Mouse (Mus musculus) heart, postnatal 0 days (tissue): ENCODE data around the gene Accs. TPM values are rescaled to one million over a fixed set of nuclear protein-coding genes. Genes with fewer than 3 reads are reported as not detected.

ENCODE experiments used
- ATAC-seq: fragments of 200-750 bp; cut with Nextera tagmentation; 2 replicates; pipeline ENCODE4 v1.8.0; 2017; ENCODE audit warnings: low read depth, moderate number of reproducible peaks, moderate library complexity; ENCODE audit not compliant: insufficient read depth
- DNase-seq: peaks from one replicate; pipeline ENCODE4 v3.0.0-alpha.2; 2016; ENCODE audit warnings: low spot score
- H3K27ac ChIP-seq: fragments of 300-500 bp; sonication (generic); 2 replicates; pipeline ENCODE4 v1.5.1; 2014; ENCODE audit warnings: low read depth, mild to moderate bottlenecking
- H3K27me3 ChIP-seq: fragments of 300-500 bp; sonication (generic); 2 replicates; pipeline ENCODE4 v1.6.1; 2014; ENCODE audit warnings: low read length, mixed read lengths; ENCODE audit not compliant: control insufficient read depth, insufficient read depth
- H3K36me3 ChIP-seq: fragments of 300-500 bp; sonication (generic); replicated peaks from 2 replicates; pipeline ENCODE4 v1.6.1; 2014; ENCODE audit warnings: low read length, mixed read lengths; ENCODE audit not compliant: control insufficient read depth, insufficient read depth
- H3K4me1 ChIP-seq: fragments of 300-500 bp; sonication (generic); 2 replicates; pipeline ENCODE4 v1.6.1; 2014; ENCODE audit warnings: antibody characterized with exemption; ENCODE audit not compliant: control insufficient read depth, insufficient read depth
- H3K4me2 ChIP-seq: fragments of 300-500 bp; sonication (generic); 2 replicates; pipeline ENCODE4 v1.6.1; 2014; ENCODE audit warnings: low read depth, mild to moderate bottlenecking, low read length, moderate library complexity
- H3K4me3 ChIP-seq: fragments of 300-500 bp; sonication (generic); 2 replicates; pipeline ENCODE4 v1.5.1; 2014; ENCODE audit warnings: low read depth, low read length
- H3K9ac ChIP-seq: fragments of 300-500 bp; sonication (generic); replicated peaks from 2 replicates; pipeline ENCODE4 v1.6.1; 2014; ENCODE audit warnings: low read depth, low read length, mixed read lengths
- H3K9me3 ChIP-seq: fragments of 300-500 bp; sonication (generic); replicated peaks from 2 replicates; pipeline ENCODE4 v1.6.1; 2016; ENCODE audit warnings: low read length; ENCODE audit not compliant: control insufficient read depth
- CTCF ChIP-seq: IDR thresholded peaks from 2 replicates; pipeline ENCODE4 v1.5.1; 2016; ENCODE audit warnings: antibody characterized with exemption, control low read depth, low read depth
- EP300 ChIP-seq: IDR thresholded peaks from 2 replicates; pipeline ENCODE4 v1.6.1; 2016; ENCODE audit warnings: antibody characterized with exemption, low read depth
- WGBS: fragments of 180-500 bp; shearing (Covaris S2); extraction: QIAGEN DNeasy Blood & Tissue Kit; methylation state at CpG from one replicate; pipeline ENCODE4 v1.1.7; 2014; 5-methylcytosine and 5-hydroxymethylcytosine counted together
- polyA plus RNA-seq: library from polyadenylated mRNA; unstranded; fragments of >200 nt; fragmentation: Nextera tagmentation; extraction: Ambion mirVana; gene quantifications from 2 replicates; pipeline ENCODE4 v1.2.1, GENCODE M21; 2015
- total RNA-seq: library from RNA; depleted of rRNA; stranded (reverse); fragments of >200 nt; gene quantifications from 2 replicates; pipeline ENCODE4 v1.2.3, GENCODE M21; 2014; ENCODE audit warnings: low replicate concordance

Gene Accs
- total and polyA plus RNA-seq, 2 experiments from 2014 or later, result 6.2 to 8.4 TPM

- H3K27me3 ChIP-seq, result 0 out of 2 replicates have a peak, but pooled peaks cover 4% of the 10 kb centered on the region
- no peak overlapping the region for H3K4me3 ChIP-seq
- H3K27ac ChIP-seq, result no peak overlapping the region
- 59% methylated on average over 8 of the region's 8 CpGs for WGBS
- TF ChIP-seq CTCF, result no peak
- no peak for TF ChIP-seq EP300
- no peak for ATAC-seq
- no peaks in the 10 kb centered on the region for H3K9me3 ChIP-seq
- no peak overlapping the region for H3K9ac ChIP-seq
- no peak for DNase-seq
- no peaks in the 10 kb centered on the region for H3K36me3 ChIP-seq
- H3K4me1 ChIP-seq, result peaks cover 4% of the 10 kb centered on the region; the same call in 1 of the 2 replicates
- no peak overlapping the region for H3K4me2 ChIP-seq
Observed at GRCm38 (mm10) chr2:93880450-93880849, 30.7 kb upstream of the Accs start.

DNA sequence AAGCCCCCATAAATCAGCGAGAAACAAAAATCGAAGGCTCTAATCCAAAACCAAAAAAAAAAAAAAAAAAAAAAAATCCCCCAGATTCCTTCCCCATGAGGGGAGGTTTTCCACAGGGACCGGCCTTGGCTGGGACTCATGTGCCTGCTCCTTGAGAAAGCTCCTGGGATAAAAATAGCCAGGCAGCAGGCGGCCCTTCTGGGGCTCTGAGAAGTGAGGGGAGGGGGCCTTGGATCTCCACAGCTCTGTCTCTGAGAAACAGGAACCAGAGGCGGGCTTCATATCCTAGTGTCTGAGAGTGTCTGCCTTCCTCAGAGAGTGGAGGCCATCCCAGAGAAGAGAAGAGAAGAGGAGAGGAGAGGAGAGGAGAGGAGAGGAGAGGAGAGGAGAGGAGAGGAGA, 27.3 kb upstream of the Accs start:
- no peak for ATAC-seq

GRCm38 (mm10) chr2:93874606-93875005, 24.9 kb upstream of the Accs start:
- Histone ChIP-seq H3K9ac (no peak overlapping the region), H3K36me3 (no peaks in the 10 kb centered on the region), H3K9me3 (no peaks in the 10 kb centered on the region), H3K4me1 (peaks cover 4% of the 10 kb centered on the region; the same call in 1 of the 2 replicates), H3K4me2 (no peak overlapping the region), H3K27ac (no peak overlapping the region), H3K4me3 (no peak overlapping the region), H3K27me3 (no peaks in the 10 kb centered on the region)
- 85% methylated on average over 3 of the region's 3 CpGs for WGBS
- no peak for ATAC-seq
- TF ChIP-seq EP300, result no peak
- no peak for TF ChIP-seq CTCF
- no peak for DNase-seq

More for the DNA sequence above, 27.3 kb upstream of the Accs start:
- Histone ChIP-seq H3K4me1 (peaks cover 4% of the 10 kb centered on the region; the same call in 1 of the 2 replicates), H3K9ac (no peak overlapping the region), H3K27ac (no peak overlapping the region), H3K27me3 (no peaks in the 10 kb centered on the region), H3K4me2 (no peak overlapping the region), H3K4me3 (no peak overlapping the region), H3K36me3 (no peaks in the 10 kb centered on the region), H3K9me3 (no peaks in the 10 kb centered on the region)
- TF ChIP-seq CTCF, result no peak
- TF ChIP-seq EP300, result no peak
- WGBS, result 19% methylated on average over 5 of the region's 5 CpGs
- no peak for DNase-seq

DNA sequence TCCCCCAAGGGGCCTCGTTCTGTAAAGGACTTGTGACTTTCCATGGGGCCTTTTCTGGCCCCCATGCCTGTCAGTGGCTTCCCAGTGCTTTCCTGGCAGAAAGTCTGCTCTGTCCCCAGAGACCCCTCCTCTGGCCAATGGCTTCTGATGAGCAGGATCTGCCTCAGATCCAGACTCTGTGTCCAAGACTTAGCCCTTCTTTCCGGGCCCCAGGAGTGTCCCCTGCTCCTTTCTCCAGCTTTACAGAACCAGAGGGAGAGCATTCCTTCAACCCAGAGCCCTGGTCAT, 24.4 kb upstream of the Accs start:
- ATAC-seq, result 0 out of 2 replicates have a peak, but pooled peaks have one; percentile 22
- no peak overlapping the region for H3K9ac ChIP-seq
- 15% methylated on average over 2 of the region's 2 CpGs for WGBS

DNA sequence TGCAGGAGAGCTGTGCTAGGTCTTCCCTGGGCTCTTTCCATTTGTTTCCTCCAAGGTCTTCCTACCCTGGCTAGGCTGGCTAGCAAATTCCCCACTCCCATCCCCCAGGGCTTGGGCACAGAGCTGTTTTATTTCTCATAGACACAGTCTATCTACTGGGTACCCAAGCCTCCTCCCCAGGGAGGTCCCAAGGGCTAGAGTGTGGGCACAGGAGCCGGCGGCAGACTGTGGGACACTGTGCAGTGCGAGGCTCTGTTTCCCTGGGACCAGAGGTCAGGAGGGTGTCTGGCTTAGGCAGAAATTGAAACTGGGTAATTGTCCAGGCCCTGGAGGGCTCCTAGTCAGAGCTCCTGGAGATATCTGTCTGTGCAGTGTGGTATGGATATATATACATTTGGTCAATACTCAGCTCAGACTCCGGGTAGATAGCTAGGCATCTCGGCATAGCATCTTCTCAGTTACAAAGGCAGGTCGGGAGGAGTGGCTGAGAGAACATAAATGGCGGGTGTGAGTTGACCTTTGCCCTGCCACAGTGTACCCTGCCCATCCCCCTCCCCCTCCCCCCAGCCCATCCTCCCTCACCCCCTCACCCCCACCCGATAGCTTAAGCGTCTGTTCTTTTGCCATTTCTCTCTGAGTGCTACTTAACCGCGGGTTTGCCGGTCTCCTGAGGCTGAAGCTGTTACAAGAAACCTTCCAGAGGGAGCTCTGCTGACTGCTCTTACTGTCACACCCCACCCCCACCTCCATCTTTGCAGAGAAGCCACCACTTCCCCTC, 23.9 kb upstream of the Accs start:
- ATAC-seq, result no peak; the same call in 1 of the 2 replicates
- WGBS, result 22% methylated on average over 12 of the region's 12 CpGs
- Histone ChIP-seq H3K27me3 (no peaks in the 10 kb centered on the region), H3K9ac (no peak overlapping the region), H3K9me3 (no peaks in the 10 kb centered on the region), H3K4me2 (no peak overlapping the region), H3K36me3 (no peaks in the 10 kb centered on the region), H3K4me1 (peaks cover 4% of the 10 kb centered on the region; the same call in 1 of the 2 replicates), H3K4me3 (no peak overlapping the region), H3K27ac (no peak overlapping the region)
- TF ChIP-seq CTCF, result no peak
- TF ChIP-seq EP300, result no peak
- no peak for DNase-seq

More for the DNA sequence above, 24.4 kb upstream of the Accs start:
- Histone ChIP-seq H3K9me3 (no peaks in the 10 kb centered on the region), H3K36me3 (no peaks in the 10 kb centered on the region), H3K27me3 (no peaks in the 10 kb centered on the region), H3K4me3 (no peak overlapping the region), H3K4me2 (no peak overlapping the region), H3K4me1 (peaks cover 4% of the 10 kb centered on the region; the same call in 1 of the 2 replicates), H3K27ac (no peak overlapping the region)
- DNase-seq, result no peak
- TF ChIP-seq EP300, result no peak
- TF ChIP-seq CTCF, result no peak

- Histone ChIP-seq H3K27ac (no peak overlapping the region), H3K9ac (no peak overlapping the region), H3K4me3 (no peak overlapping the region), H3K27me3 (0 out of 2 replicates have a peak, but pooled peaks cover 3% of the 10 kb centered on the region), H3K36me3 (no peaks in the 10 kb centered on the region), H3K9me3 (no peaks in the 10 kb centered on the region), H3K4me2 (no peak overlapping the region), H3K4me1 (peaks cover 4% of the 10 kb centered on the region; the same call in 1 of the 2 replicates)
- ATAC-seq (no peak), DNase-seq (no peak)
- 82% methylated on average over 7 of the region's 7 CpGs for WGBS
- TF ChIP-seq EP300 (no peak), CTCF (no peak)
Observed at GRCm38 (mm10) chr2:93872257-93872656, 22.5 kb upstream of the Accs start.
